Mouse (Mus musculus): ENCODE results near the gene Aldh18a1. TPM values are rescaled to one million over a fixed set of nuclear protein-coding genes. Genes with fewer than 3 reads are reported as not detected.

Aldh18a1 gene
- polyA plus RNA-seq, 1 experiment from 2014 or later: 127 TPM

- Histone ChIP-seq H3K36me3 (ENCODE audit: control insufficient read depth, insufficient read depth, low read length) (no peaks in the 10 kb centered on the region), H3K4me3 (ENCODE audit: low read depth, low read length) (no peak overlapping the region), H3K9me3 (ENCODE audit: control insufficient read depth, low read length) (no peaks in the 10 kb centered on the region), H3K9ac (ENCODE audit: low read length) (no peak overlapping the region), H3K27ac (ENCODE audit: low read depth) (no peak overlapping the region), H3K4me2 (ENCODE audit: low read length) (no peak overlapping the region), H3K27me3 (replicated peaks; ENCODE audit: control insufficient read depth, insufficient read depth, low read length) (no peaks in the 10 kb centered on the region), H3K4me1 (replicated peaks; ENCODE audit: control insufficient read depth, insufficient read depth, low read length) (no peaks in the 10 kb centered on the region)
- 83% methylated on average over 2 of the region's 2 CpGs for WGBS
- ATAC-seq (replicated peaks; ENCODE audit: low FRiP score, low TSS enrichment, low read depth): no peak
- DNase-seq (ENCODE audit: low spot score): no peak
Measured at GRCm38 (mm10) chr19:40530323-40530722, 57.9 kb downstream of the Aldh18a1 start.

GRCm38 (mm10) chr19:40528254-40528653, 60.0 kb downstream of the Aldh18a1 start:
- H3K27me3 ChIP-seq (replicated peaks; ENCODE audit: control insufficient read depth, insufficient read depth, low read length): no peaks in the 10 kb centered on the region
- H3K27ac ChIP-seq (ENCODE audit: low read depth): no peak overlapping the region
- H3K4me1 ChIP-seq (replicated peaks; ENCODE audit: control insufficient read depth, insufficient read depth, low read length): no peaks in the 10 kb centered on the region
- H3K36me3 ChIP-seq (ENCODE audit: control insufficient read depth, insufficient read depth, low read length): no peaks in the 10 kb centered on the region
- H3K4me2 ChIP-seq (ENCODE audit: low read length): no peak overlapping the region
- H3K4me3 ChIP-seq (ENCODE audit: low read depth, low read length): no peak overlapping the region
- no peak for DNase-seq (ENCODE audit: low spot score)
- ATAC-seq (replicated peaks; ENCODE audit: low FRiP score, low TSS enrichment, low read depth): no peak
- no peak overlapping the region for H3K9ac ChIP-seq (ENCODE audit: low read length)
- no peaks in the 10 kb centered on the region for H3K9me3 ChIP-seq (ENCODE audit: control insufficient read depth, low read length)

- ATAC-seq (replicated peaks; ENCODE audit: low FRiP score, low TSS enrichment, low read depth): no peak
- Histone ChIP-seq H3K9me3 (ENCODE audit: control insufficient read depth, low read length) (no peaks in the 10 kb centered on the region), H3K9ac (ENCODE audit: low read length) (no peak overlapping the region), H3K4me1 (replicated peaks; ENCODE audit: control insufficient read depth, insufficient read depth, low read length) (no peaks in the 10 kb centered on the region), H3K4me3 (ENCODE audit: low read depth, low read length) (no peak overlapping the region), H3K27ac (ENCODE audit: low read depth) (no peak overlapping the region), H3K27me3 (replicated peaks; ENCODE audit: control insufficient read depth, insufficient read depth, low read length) (no peaks in the 10 kb centered on the region), H3K4me2 (ENCODE audit: low read length) (no peak overlapping the region), H3K36me3 (ENCODE audit: control insufficient read depth, insufficient read depth, low read length) (no peaks in the 10 kb centered on the region)
- WGBS: 69% methylated on average over 9 of the region's 9 CpGs
- no peak for DNase-seq (ENCODE audit: low spot score)
Measured at GRCm38 (mm10) chr19:40526367-40527014, 61.8 kb downstream of the Aldh18a1 start.

GRCm38 (mm10) chr19:40523431-40524005, 64.7 kb downstream of the Aldh18a1 start:
- ATAC-seq (replicated peaks; ENCODE audit: low FRiP score, low TSS enrichment, low read depth) (no peak), DNase-seq (ENCODE audit: low spot score) (no peak)
- Histone ChIP-seq H3K9me3 (ENCODE audit: control insufficient read depth, low read length) (no peaks in the 10 kb centered on the region), H3K9ac (ENCODE audit: low read length) (no peak overlapping the region), H3K4me1 (replicated peaks; ENCODE audit: control insufficient read depth, insufficient read depth, low read length) (0 out of 2 replicates have a peak, but pooled peaks cover 3% of the 10 kb centered on the region), H3K4me2 (ENCODE audit: low read length) (no peak overlapping the region), H3K27ac (ENCODE audit: low read depth) (no peak overlapping the region), H3K36me3 (ENCODE audit: control insufficient read depth, insufficient read depth, low read length) (no peaks in the 10 kb centered on the region), H3K4me3 (ENCODE audit: low read depth, low read length) (no peak overlapping the region), H3K27me3 (replicated peaks; ENCODE audit: control insufficient read depth, insufficient read depth, low read length) (no peaks in the 10 kb centered on the region)
- 68% methylated on average over 8 of the region's 8 CpGs for WGBS

GRCm38 (mm10) chr19:40520403-40520802, 67.9 kb downstream of the Aldh18a1 start:
- Histone ChIP-seq H3K9ac (ENCODE audit: low read length) (no peak overlapping the region), H3K9me3 (ENCODE audit: control insufficient read depth, low read length) (no peaks in the 10 kb centered on the region), H3K4me3 (ENCODE audit: low read depth, low read length) (no peak overlapping the region), H3K4me2 (ENCODE audit: low read length) (no peak overlapping the region), H3K27me3 (replicated peaks; ENCODE audit: control insufficient read depth, insufficient read depth, low read length) (no peaks in the 10 kb centered on the region), H3K27ac (ENCODE audit: low read depth) (no peak overlapping the region), H3K36me3 (ENCODE audit: control insufficient read depth, insufficient read depth, low read length) (no peaks in the 10 kb centered on the region), H3K4me1 (replicated peaks; ENCODE audit: control insufficient read depth, insufficient read depth, low read length) (0 out of 2 replicates have a peak, but pooled peaks cover 3% of the 10 kb centered on the region)
- WGBS: 53% methylated on average over 5 of the region's 5 CpGs
- DNase-seq (ENCODE audit: low spot score) (no peak), ATAC-seq (replicated peaks; ENCODE audit: low FRiP score, low TSS enrichment, low read depth) (no peak)

- ATAC-seq (replicated peaks; ENCODE audit: low FRiP score, low TSS enrichment, low read depth) (no peak), DNase-seq (ENCODE audit: low spot score) (no peak)
- Histone ChIP-seq H3K4me2 (ENCODE audit: low read length) (no peak overlapping the region), H3K36me3 (ENCODE audit: control insufficient read depth, insufficient read depth, low read length) (no peaks in the 10 kb centered on the region), H3K27me3 (replicated peaks; ENCODE audit: control insufficient read depth, insufficient read depth, low read length) (no peaks in the 10 kb centered on the region), H3K9me3 (ENCODE audit: control insufficient read depth, low read length) (no peaks in the 10 kb centered on the region), H3K9ac (ENCODE audit: low read length) (no peak overlapping the region), H3K4me1 (replicated peaks; ENCODE audit: control insufficient read depth, insufficient read depth, low read length) (0 out of 2 replicates have a peak, but pooled peaks cover 3% of the 10 kb centered on the region), H3K4me3 (ENCODE audit: low read depth, low read length) (no peak overlapping the region), H3K27ac (ENCODE audit: low read depth) (no peak overlapping the region)
- WGBS: 61% methylated on average over 1 of the region's 1 CpGs
Measured at GRCm38 (mm10) chr19:40518706-40519105, 69.6 kb downstream of the Aldh18a1 start.

- WGBS: 93% methylated on average over 3 of the region's 3 CpGs
- no peak overlapping the region for H3K4me3 ChIP-seq (ENCODE audit: low read depth, low read length)
- ATAC-seq (replicated peaks; ENCODE audit: low FRiP score, low TSS enrichment, low read depth): no peak
- H3K9ac ChIP-seq (ENCODE audit: low read length): no peak overlapping the region
- no peak for DNase-seq (ENCODE audit: low spot score)
- no peaks in the 10 kb centered on the region for H3K36me3 ChIP-seq (ENCODE audit: control insufficient read depth, insufficient read depth, low read length)
- H3K27me3 ChIP-seq (replicated peaks; ENCODE audit: control insufficient read depth, insufficient read depth, low read length): no peaks in the 10 kb centered on the region
- no peak overlapping the region for H3K27ac ChIP-seq (ENCODE audit: low read depth)
- no peaks in the 10 kb centered on the region for H3K9me3 ChIP-seq (ENCODE audit: control insufficient read depth, low read length)
- H3K4me2 ChIP-seq (ENCODE audit: low read length): no peak overlapping the region
- H3K4me1 ChIP-seq (replicated peaks; ENCODE audit: control insufficient read depth, insufficient read depth, low read length): peaks cover 13% of the 10 kb centered on the region
Measured at GRCm38 (mm10) chr19:40515596-40515995, 72.7 kb downstream of the Aldh18a1 start.

- Histone ChIP-seq H3K9ac (ENCODE audit: low read length) (no peak overlapping the region), H3K27ac (ENCODE audit: low read depth) (no peak overlapping the region), H3K4me1 (replicated peaks; ENCODE audit: control insufficient read depth, insufficient read depth, low read length) (peaks cover 11% of the 10 kb centered on the region), H3K36me3 (ENCODE audit: control insufficient read depth, insufficient read depth, low read length) (no peaks in the 10 kb centered on the region), H3K4me2 (ENCODE audit: low read length) (no peak overlapping the region), H3K27me3 (replicated peaks; ENCODE audit: control insufficient read depth, insufficient read depth, low read length) (no peaks in the 10 kb centered on the region), H3K9me3 (ENCODE audit: control insufficient read depth, low read length) (no peaks in the 10 kb centered on the region), H3K4me3 (ENCODE audit: low read depth, low read length) (no peak overlapping the region; the same call in 1 of the 2 replicates)
- DNase-seq (ENCODE audit: low spot score): no peak
- ATAC-seq (replicated peaks; ENCODE audit: low FRiP score, low TSS enrichment, low read depth): no peak
- 81% methylated on average over 7 of the region's 7 CpGs for WGBS
Measured at GRCm38 (mm10) chr19:40514376-40514775, 73.9 kb downstream of the Aldh18a1 start.

GRCm38 (mm10) chr19:40513632-40514078, 74.6 kb downstream of the Aldh18a1 start, which contains the start of gene Sorbs1:
Sorbs1 (minus strand) TSS chr19:40513779.
- peak; percentile 93 for DNase-seq (ENCODE audit: low spot score)
- no peaks in the 10 kb centered on the region for H3K27me3 ChIP-seq (replicated peaks; ENCODE audit: control insufficient read depth, insufficient read depth, low read length)
- no peaks in the 10 kb centered on the region for H3K36me3 ChIP-seq (ENCODE audit: control insufficient read depth, insufficient read depth, low read length)
- H3K4me3 ChIP-seq (ENCODE audit: low read depth, low read length): peak within 1 kb of the TSS; percentile 74
- no peaks in the 10 kb centered on the region for H3K9me3 ChIP-seq (ENCODE audit: control insufficient read depth, low read length)
- H3K4me1 ChIP-seq (replicated peaks; ENCODE audit: control insufficient read depth, insufficient read depth, low read length): peaks cover 10% of the 10 kb centered on the region
- 0% methylated on average over 50 of the region's 51 CpGs for WGBS
- H3K27ac ChIP-seq (ENCODE audit: low read depth): peak within 1 kb of the TSS; percentile 88
- peak within 1 kb of the TSS; percentile 79 for H3K9ac ChIP-seq (ENCODE audit: low read length)
- peak; percentile 99 for ATAC-seq (replicated peaks; ENCODE audit: low FRiP score, low TSS enrichment, low read depth)
- peak within 1 kb of the TSS; percentile 89 for H3K4me2 ChIP-seq (ENCODE audit: low read length)
